Mouse (Mus musculus) kidney, embryonic 15.5 days (tissue): ENCODE results near the gene Srd5a2. TPM values are rescaled to one million over a fixed set of nuclear protein-coding genes. Genes with fewer than 3 reads are reported as not detected.
"Not testable (repeated sequence)": the region's sequence is repeated elsewhere in the genome, so short reads cannot be mapped to it uniquely, and the experiment has no call there.

Source experiments
- ATAC-seq: fragments of 200-750 bp; cut with Nextera tagmentation; replicated peaks from 2 replicates; pipeline ENCODE4 v1.8.0; 2017; ENCODE audit warnings: moderate TSS enrichment; ENCODE audit not compliant: low FRiP score
- H3K27ac ChIP-seq: fragments of 300-500 bp; sonication (generic); 2 replicates; pipeline ENCODE4 v1.5.1; 2015; ENCODE audit warnings: mild to moderate bottlenecking, inconsistent platforms
- H3K27me3 ChIP-seq: fragments of 300-500 bp; sonication (generic); 2 replicates; pipeline ENCODE4 v1.6.1; 2015; ENCODE audit warnings: inconsistent platforms
- H3K36me3 ChIP-seq: fragments of 300-500 bp; sonication (generic); 2 replicates; pipeline ENCODE4 v1.6.1; 2015; ENCODE audit warnings: inconsistent platforms
- H3K4me1 ChIP-seq: fragments of 300-500 bp; sonication (generic); 2 replicates; pipeline ENCODE4 v1.6.1; 2015; ENCODE audit warnings: inconsistent platforms
- H3K4me2 ChIP-seq: fragments of 300-500 bp; sonication (generic); 2 replicates; pipeline ENCODE4 v1.6.1; 2015; ENCODE audit warnings: moderate library complexity, mild to moderate bottlenecking, inconsistent platforms
- H3K4me3 ChIP-seq: fragments of 300-500 bp; sonication (generic); replicated peaks from 2 replicates; pipeline ENCODE4 v1.5.1; 2015; ENCODE audit warnings: mild to moderate bottlenecking, inconsistent platforms
- H3K9ac ChIP-seq: fragments of 300-500 bp; sonication (generic); 2 replicates; pipeline ENCODE4 v1.6.1; 2015; ENCODE audit warnings: mild to moderate bottlenecking, inconsistent platforms
- H3K9me3 ChIP-seq: fragments of 300-500 bp; sonication (generic); replicated peaks from 2 replicates; pipeline ENCODE4 v1.6.1; 2016; ENCODE audit warnings: inconsistent platforms
- WGBS: fragments of 180-500 bp; shearing (Covaris S2); methylation state at CpG from one replicate; pipeline ENCODE4 v1.1.7; 2015; ENCODE audit warnings: mixed read lengths; 5-methylcytosine and 5-hydroxymethylcytosine counted together
- polyA plus RNA-seq: library from polyadenylated mRNA; unstranded; fragments of >200 nt; fragmentation: Nextera tagmentation; extraction: Ambion mirVana; gene quantifications from 2 replicates; pipeline ENCODE4 v1.2.1, GENCODE M21; 2015

Gene Srd5a2
- not detected in 2 replicates for polyA plus RNA-seq

DNA sequence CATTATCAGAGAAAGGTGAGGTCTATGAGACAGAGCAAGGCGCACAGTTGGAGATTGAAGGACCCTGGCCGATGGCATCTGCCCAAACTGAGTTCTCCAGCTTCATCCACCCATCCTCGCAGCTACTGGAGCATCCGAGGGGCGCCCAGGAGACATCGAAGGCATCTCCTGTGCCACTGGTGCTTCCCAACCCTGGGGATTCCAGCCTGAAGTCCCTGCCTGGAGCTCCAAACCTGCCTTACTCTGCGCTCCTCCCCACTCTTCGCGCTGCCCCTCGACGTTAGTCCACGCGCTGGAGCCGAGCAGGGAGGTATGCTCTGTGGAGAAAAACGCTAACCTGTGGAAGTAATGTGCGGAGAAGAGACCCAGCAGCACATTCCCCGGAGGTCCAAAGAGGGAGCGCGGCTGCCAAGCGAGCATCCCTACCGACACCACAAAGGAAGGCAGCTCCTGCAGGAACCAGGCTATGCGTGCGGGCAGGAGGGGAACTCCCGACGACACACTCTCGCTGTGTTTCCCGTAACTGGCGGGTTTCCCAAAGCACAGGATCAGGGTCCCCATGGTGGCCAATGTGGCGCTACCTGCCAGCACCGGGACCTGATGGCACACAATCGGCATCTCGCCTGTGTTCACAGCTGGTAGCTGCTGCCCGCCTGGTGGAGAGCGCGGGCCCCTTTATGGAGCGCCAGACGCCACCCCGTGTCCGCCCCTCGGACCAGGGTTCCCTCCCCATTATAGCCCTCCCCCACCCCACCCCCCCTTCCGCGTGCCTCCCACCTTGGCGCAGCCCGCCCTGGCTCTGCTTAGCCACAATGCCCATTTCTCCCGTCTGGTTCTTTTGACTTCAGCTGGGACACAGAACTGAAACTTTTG is at the start of gene Srd5a2:
Gene Srd5a2, minus strand, starts transcription at position 707 of the 873 bp plus-strand sequence.
- no peak for ATAC-seq
- H3K4me1 ChIP-seq = peaks cover 18% of the 10 kb centered on the region
- H3K27me3 ChIP-seq = peaks cover 76% of the 10 kb centered on the region
- H3K27ac ChIP-seq = no peak within 1 kb of the TSS
- 1% methylated on average over 42 of the region's 45 CpGs for WGBS
- H3K36me3 ChIP-seq = no peaks in the 10 kb centered on the region
- H3K9me3 ChIP-seq = no peaks in the 10 kb centered on the region
- no peak within 1 kb of the TSS for H3K9ac ChIP-seq
- H3K4me2 ChIP-seq = peak within 1 kb of the TSS; percentile 60
- H3K4me3 ChIP-seq = peak within 1 kb of the TSS; percentile 37

DNA sequence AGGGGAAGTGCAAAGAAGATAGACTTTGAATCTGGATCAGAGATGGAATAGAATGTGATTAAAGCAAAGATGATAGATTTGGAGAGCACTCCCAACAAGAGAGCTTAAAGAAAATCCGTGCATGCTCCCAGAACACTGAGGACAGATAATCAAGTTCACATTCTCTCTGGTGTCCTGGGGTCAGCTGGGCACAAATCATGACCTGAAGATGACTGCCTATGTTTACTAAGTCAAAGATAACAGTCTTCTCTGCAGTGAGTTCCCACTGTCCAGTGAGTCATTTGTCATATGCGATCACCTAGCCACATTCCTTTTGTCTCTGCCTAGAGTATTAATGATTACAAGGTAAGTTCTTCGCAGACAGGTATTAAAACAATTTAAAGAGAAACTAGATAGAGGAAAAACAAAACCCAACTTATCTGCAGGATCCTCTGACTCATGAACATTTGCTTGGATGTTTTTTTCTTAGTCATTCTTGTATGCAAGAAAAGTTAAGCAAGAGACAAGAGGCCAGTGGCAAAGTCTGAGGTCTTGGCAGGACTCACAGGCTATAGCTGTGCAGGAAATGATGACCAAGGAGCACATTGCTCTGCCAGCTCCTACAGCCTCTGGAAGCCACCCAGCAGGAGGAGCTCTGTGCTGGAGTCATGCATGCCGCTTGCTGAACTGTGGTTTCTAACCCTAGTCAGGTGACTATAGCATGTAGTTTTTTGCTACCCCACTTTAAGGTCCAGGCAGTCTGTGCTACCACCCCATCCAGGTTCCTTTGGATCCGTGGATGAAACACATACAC is 41.4 kb upstream of the Srd5a2 start:
- H3K4me3 ChIP-seq = no peak overlapping the region
- no peak overlapping the region for H3K9ac ChIP-seq
- no peak for ATAC-seq
- H3K4me1 ChIP-seq = no peaks in the 10 kb centered on the region
- WGBS = 75% methylated on average over 5 of the region's 5 CpGs
- no peak overlapping the region for H3K27ac ChIP-seq
- H3K27me3 ChIP-seq = no peaks in the 10 kb centered on the region
- H3K9me3 ChIP-seq = no peaks in the 10 kb centered on the region
- H3K4me2 ChIP-seq = no peak overlapping the region
- no peaks in the 10 kb centered on the region for H3K36me3 ChIP-seq

DNA sequence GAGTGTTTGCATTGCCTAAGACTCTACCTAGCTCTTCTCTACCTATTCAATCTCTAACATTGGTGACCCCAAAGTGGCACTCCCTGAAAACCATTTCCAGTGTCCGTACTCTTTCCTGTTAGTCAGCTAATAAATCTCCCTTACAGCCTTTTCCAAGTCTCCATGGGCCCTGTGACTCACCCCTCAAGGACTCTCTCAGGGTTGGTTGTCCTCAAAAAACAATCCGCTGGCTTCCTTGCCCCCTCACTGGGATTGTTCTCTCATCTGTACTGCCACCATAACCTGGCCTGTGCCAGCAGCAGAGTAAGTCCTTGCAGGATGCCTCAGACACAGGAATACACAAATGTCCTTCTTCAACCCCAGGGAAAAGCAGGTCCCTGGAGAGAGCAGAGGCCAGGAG is 40.3 kb upstream of the Srd5a2 start:
- no peaks in the 10 kb centered on the region for H3K9me3 ChIP-seq
- H3K4me1 ChIP-seq = no peaks in the 10 kb centered on the region
- ATAC-seq = no peak
- no peak overlapping the region for H3K4me2 ChIP-seq
- H3K9ac ChIP-seq = no peak overlapping the region
- H3K4me3 ChIP-seq = no peak overlapping the region
- WGBS = 48% methylated on average over 2 of the region's 2 CpGs
- H3K36me3 ChIP-seq = no peaks in the 10 kb centered on the region
- H3K27me3 ChIP-seq = no peaks in the 10 kb centered on the region
- no peak overlapping the region for H3K27ac ChIP-seq

DNA sequence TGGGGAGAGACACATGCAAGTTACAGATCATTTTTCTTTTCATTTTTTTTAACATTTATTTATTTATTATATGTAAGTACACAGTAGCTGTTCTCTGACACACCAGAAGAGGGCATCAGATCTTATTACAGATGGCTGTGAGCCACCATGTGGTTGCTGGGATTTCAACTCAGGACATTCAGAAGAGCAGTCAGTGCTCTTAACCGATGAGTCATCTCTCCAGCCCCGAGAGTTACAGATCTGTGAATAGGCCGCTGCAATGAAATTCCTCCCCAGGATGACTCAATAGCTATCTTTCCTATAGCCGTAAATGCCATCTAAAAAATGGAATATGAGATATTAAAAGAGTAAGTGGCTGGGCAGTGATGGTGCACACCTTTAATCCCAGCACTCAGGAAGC is 35.7 kb upstream of the Srd5a2 start:
- Histone ChIP-seq H3K4me1 (no peaks in the 10 kb centered on the region), H3K9ac (no peak overlapping the region), H3K27me3 (no peaks in the 10 kb centered on the region), H3K4me2 (no peak overlapping the region), H3K4me3 (no peak overlapping the region), H3K27ac (no peak overlapping the region), H3K36me3 (no peaks in the 10 kb centered on the region), H3K9me3 (no peaks in the 10 kb centered on the region)
- ATAC-seq = no peak
- WGBS = 91% methylated on average over 4 of the region's 4 CpGs

DNA sequence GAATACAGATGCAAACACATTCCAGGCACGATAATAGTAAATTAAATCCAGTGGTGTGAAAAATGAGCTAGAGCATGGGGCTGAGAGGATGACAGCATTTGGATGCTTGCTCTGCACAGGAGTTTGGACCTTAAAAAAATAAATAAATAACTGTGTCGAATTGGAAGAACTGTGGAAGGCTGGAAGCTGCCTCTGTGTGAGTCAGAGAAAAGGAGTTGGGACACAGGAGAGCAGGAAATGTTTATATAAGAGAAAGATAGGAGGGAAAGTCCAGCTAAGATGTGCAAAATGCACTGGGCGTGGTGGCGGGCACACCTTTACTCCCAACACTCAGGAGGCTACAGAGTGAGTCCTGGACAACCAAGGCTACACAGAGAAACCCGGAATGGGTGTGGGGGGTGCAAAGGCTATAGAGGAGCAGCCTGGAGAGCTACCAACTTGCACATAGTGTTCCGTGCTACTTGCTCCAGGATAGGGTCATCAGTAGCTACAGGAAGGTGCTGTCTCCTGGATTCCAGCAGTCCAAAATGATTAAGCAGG is 32.4 kb upstream of the Srd5a2 start:
- 74% methylated on average over 6 of the region's 6 CpGs for WGBS
- ATAC-seq = no peak
- no peaks in the 10 kb centered on the region for H3K27me3 ChIP-seq

DNA sequence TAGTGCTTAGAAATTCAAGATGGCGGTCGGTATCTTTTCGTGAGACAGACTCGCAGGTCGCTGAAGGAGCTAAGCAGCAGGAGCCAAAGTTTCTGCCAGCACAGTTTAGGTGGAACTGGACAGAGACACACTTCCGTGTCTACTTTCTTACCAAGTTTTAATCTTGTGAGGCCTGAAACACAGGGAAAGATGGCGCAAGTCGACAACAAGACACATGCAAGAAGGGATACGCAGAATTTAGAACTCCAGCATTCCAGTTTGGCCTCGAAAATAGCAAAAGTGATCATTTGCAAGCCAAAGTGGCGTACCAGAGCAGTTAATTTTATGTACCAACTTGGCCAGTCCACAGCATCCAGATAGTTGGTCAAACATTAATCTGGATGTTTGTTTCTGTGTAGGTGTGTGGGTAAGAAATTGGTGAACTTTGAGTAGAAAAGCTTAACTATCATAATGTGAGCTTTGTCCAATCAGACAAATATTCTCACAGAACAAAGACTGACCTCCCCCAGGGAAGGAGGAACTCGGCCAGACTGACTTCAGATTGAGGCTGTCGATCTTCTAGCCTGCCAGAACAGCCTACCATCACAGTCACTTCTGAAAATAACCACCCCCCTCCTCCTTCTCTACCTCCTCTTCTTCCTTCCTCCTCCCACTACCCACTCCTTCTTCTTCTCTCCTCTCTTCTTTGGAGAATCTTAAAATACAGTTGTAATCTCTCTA is 31.2 kb upstream of the Srd5a2 start:
- Histone ChIP-seq H3K4me3 (no peak overlapping the region), H3K9me3 (no peaks in the 10 kb centered on the region), H3K27me3 (no peaks in the 10 kb centered on the region), H3K9ac (no peak overlapping the region), H3K36me3 (no peaks in the 10 kb centered on the region), H3K27ac (no peak overlapping the region), H3K4me2 (no peak overlapping the region), H3K4me1 (no peaks in the 10 kb centered on the region)
- ATAC-seq = 0 out of 2 replicates have a peak, but pooled peaks have one; percentile 25
- 84% methylated on average over 13 of the region's 13 CpGs for WGBS

More for the DNA sequence above, 32.4 kb upstream of the Srd5a2 start:
- Histone ChIP-seq H3K27ac (no peak overlapping the region), H3K4me1 (no peaks in the 10 kb centered on the region), H3K4me2 (no peak overlapping the region), H3K4me3 (no peak overlapping the region), H3K9me3 (no peaks in the 10 kb centered on the region), H3K36me3 (no peaks in the 10 kb centered on the region), H3K9ac (no peak overlapping the region)

DNA sequence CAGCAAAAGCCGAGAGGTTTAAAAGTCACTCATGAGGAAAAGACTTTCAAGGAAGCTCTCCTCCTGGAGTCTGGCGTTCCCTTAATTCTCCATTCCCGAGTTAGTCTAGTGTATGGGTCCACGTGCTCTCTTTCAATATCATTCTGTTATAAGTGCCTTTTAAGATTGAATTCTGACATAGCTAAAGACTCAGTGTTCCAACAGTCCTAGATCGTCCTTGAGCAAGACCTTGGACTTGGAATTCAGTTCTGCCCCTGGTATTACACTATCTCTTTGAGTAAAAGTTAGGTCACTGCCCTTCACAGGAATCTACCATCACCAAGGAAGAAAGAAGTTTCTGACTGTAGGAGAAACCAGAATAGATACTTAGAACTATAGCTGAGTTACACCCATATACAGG is 25.4 kb upstream of the Srd5a2 start:
- not testable (repeated sequence) for H3K4me2 ChIP-seq, H3K27ac ChIP-seq, ATAC-seq, H3K9ac ChIP-seq, H3K9me3 ChIP-seq, H3K4me3 ChIP-seq, H3K36me3 ChIP-seq, H3K4me1 ChIP-seq, H3K27me3 ChIP-seq
- 91% methylated on average over 5 of the region's 5 CpGs for WGBS

DNA sequence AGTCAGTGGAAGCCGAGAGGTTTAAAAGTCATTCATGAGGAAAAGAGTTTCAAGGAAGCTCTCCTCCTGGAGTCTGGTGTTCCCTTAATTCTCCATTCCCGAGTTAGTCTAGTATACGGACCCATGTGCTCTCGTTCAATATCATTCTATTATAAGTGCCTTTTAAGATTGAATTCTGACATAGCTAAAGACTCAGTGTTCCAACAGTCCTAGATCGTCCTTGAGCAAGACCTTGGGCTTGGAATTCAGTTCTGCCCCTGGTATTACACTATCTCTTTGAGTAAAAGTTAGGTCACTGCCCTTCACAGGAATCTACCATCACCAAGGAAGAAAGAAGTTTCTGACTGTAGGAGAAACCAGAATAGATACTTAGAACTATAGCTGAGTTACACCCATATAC is 15.0 kb upstream of the Srd5a2 start:
- not testable (repeated sequence) for H3K27me3 ChIP-seq, H3K9me3 ChIP-seq, H3K9ac ChIP-seq, H3K4me1 ChIP-seq, ATAC-seq, H3K4me3 ChIP-seq, H3K27ac ChIP-seq, H3K4me2 ChIP-seq, H3K36me3 ChIP-seq
- WGBS = 92% methylated on average over 5 of the region's 5 CpGs

DNA sequence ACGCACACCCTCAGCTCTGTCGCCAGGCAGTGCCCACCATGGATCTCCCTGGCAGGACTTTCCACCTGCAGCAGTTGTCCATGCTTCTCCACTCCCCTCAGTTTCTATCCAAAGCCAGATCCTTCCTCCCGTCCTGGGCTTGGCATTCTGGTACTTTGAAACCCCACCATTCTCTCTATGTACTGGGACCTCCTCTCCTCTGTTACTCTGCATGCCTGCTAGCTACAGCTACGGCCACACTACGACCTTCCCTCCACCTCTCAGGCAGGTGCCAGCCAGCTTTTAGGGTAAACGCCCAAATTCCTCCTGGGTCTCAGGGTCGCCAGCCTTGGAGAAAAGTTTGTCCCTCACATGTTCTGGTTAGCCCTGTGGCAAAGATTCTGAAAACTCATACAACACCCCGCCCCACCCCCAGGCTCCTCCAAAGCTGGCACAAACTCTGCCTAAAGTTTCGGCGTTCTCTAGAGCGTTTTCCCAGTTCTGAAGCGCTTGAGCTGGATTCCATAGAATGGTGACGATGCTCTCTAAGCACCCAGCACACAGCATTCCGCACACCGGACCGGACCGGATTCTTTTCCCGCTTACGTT is 607 bp upstream of the Srd5a2 start:
- ATAC-seq = no peak
- H3K36me3 ChIP-seq = no peaks in the 10 kb centered on the region
- no peak overlapping the region for H3K27ac ChIP-seq
- peak overlapping the region; percentile 37 for H3K4me3 ChIP-seq
- H3K4me1 ChIP-seq = peaks cover 18% of the 10 kb centered on the region
- H3K9ac ChIP-seq = no peak overlapping the region
- H3K9me3 ChIP-seq = no peaks in the 10 kb centered on the region
- peaks cover 76% of the 10 kb centered on the region for H3K27me3 ChIP-seq
- peak overlapping the region; percentile 60 for H3K4me2 ChIP-seq
- 2% methylated on average over 19 of the region's 19 CpGs for WGBS

DNA sequence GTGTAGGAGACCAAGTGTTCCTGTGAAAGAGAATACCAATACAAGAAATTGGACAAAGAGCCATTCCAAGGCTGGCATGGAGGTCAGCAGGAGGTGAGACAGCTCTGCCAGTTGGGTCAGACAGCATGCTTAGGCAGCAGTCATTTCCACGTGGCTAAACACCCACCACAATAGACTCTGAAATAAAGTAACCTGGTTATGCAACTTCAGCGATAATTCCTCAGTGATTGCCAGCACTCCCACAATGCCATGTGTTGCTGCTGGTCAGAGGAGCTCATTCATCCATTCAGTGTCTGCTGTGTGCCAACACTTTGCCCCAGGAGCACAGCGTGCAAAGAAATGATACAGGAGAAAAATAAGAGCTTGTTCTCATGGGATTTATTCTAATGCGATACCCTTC is 4.0 kb downstream of the Srd5a2 start:
- peaks cover 55% of the 10 kb centered on the region for H3K27me3 ChIP-seq
- H3K27ac ChIP-seq = no peak overlapping the region
- no peak overlapping the region for H3K9ac ChIP-seq
- peaks cover 18% of the 10 kb centered on the region for H3K4me1 ChIP-seq
- H3K9me3 ChIP-seq = no peaks in the 10 kb centered on the region
- WGBS = 60% methylated on average over 4 of the region's 4 CpGs
- ATAC-seq = no peak
- no peak overlapping the region for H3K4me3 ChIP-seq
- no peaks in the 10 kb centered on the region for H3K36me3 ChIP-seq
- no peak overlapping the region for H3K4me2 ChIP-seq

DNA sequence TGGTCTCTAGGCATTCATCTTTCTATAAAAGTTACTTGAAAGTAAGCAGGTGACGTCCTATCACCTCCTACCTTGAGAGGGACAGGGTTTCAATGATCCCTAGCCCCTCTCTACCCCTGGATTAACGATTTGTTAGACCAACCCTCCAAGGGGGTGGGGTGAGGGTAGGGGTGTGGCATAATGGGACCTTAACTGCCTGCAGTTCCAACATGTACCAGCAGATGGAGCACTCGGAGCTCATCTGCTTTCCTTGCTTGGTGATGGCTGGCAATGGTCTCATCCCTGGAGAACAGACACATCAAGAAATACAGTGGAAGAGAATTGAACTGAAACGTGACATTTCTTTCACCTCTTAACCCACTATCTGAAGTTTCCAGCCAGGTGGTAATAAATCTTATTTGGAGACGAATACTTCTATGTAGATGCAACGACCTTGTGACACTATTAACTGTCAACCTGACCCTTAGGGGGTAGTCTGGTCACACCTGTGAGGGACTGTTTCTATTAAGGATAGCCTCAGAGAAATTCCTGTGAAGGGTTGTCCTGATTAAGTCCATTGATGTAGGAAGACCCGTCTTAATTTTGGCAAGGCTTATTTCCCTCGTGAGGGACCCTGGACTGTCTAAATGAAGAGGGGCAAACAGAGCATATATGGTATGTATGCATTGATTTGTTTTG is 27.1 kb downstream of the Srd5a2 start:
- H3K4me3 ChIP-seq = no peak overlapping the region
- WGBS = 35% methylated on average over 8 of the region's 8 CpGs
- no peak overlapping the region for H3K9ac ChIP-seq
- H3K27me3 ChIP-seq = no peaks in the 10 kb centered on the region
- H3K9me3 ChIP-seq = no peaks in the 10 kb centered on the region
- H3K36me3 ChIP-seq = no peaks in the 10 kb centered on the region
- 0 out of 2 replicates have a peak, but pooled peaks cover 4% of the 10 kb centered on the region for H3K4me1 ChIP-seq
- H3K4me2 ChIP-seq = peak overlapping the region; percentile 37
- H3K27ac ChIP-seq = no peak overlapping the region
- ATAC-seq = peak; percentile 83
